Mouse (Mus musculus) spleen, adult 2 months (tissue): ENCODE results near the gene Ccdc171.

ENCODE experiments used
- CTCF ChIP-seq: fragments of 200-500 bp; IDR thresholded peaks from 2 replicates; pipeline ENCODE4 v1.5.1; 2011; ENCODE audit warnings: mild to moderate bottlenecking, inconsistent platforms; ENCODE audit not compliant: insufficient read depth, insufficient read length, insufficient replicate concordance; ENCODE audit errors: extremely low read depth
- POLR2A ChIP-seq: fragments of 200-500 bp; IDR thresholded peaks from 2 replicates; pipeline ENCODE4 v1.6.1; 2011; ENCODE audit warnings: low read depth, low read length, inconsistent platforms

DNA sequence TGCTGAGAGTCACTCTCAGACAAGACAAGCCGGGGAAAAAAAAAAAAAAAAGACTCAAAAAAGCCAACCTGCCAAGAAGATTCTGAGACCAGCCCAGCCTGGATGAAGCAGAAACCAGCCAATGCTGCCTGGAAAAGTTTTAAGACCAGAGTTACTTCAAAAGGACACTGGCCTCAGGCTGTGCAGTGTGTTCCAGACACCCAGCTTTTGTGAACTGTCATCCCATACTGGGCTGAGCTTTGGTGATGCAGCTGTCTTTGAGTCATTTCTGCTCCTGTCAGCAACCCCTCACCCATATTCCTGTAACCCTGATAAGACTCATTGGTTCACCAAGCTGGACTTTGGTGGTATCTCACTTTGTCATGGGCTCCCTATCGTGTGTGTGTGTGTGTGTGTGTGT, 12.7 kb upstream of the Ccdc171 start:
- TF ChIP-seq CTCF: no peak
- no peak for TF ChIP-seq POLR2A
